Mouse (Mus musculus): ENCODE data around the gene Mcm2.

- TF ChIP-seq CTCF (IDR thresholded peaks at IDR 0.05; ENCODE audit: control insufficient read depth, insufficient read depth, low read length) (no peak), POLR2A (IDR thresholded peaks at IDR 0.05; ENCODE audit: borderline replicate concordance, control insufficient read depth, low read depth, low read length) (no peak)
Observed at GRCm38 (mm10) chr6:88936342-88937213, 38.0 kb upstream of the Mcm2 start.
